ENCODE assay signal across 8 mouse cellular contexts in genomic region chr4:59034918-59035785, GRCm38 (mm10). TPM values are rescaled to one million over a fixed set of nuclear protein-coding genes. Genes with fewer than 3 reads are reported as not detected.
DNase-seq lines count a peak whose midpoint lies in the region; ATAC-seq and TF ChIP-seq lines count a peak whose summit lies in the region.

Gene Gng10 (plus strand): TSS chr4:59035088.

- peak within 1 kb of the TSS; percentile 61 for H3K4me2 ChIP-seq in embryonic facial prominence, embryonic 15.5 days (replicated peaks)
- H3K4me2 ChIP-seq in limb, embryonic 14.5 days (replicated peaks; ENCODE audit: low read depth, low read length, severe bottlenecking): peak within 1 kb of the TSS; percentile 57
- peak within 1 kb of the TSS; percentile 54 for H3K4me2 ChIP-seq in midbrain, embryonic 15.5 days

- TF ChIP-seq POLR2A in bone marrow macrophage, adult 2 months (IDR thresholded peaks at IDR 0.05; ENCODE audit: borderline replicate concordance, low read depth, low read length): no peak
- 0 out of 2 replicates have a peak, but pooled peaks have one; percentile 41 for TF ChIP-seq POLR2A in limb, embryonic 14.5 days (IDR thresholded peaks at IDR 0.05; ENCODE audit: borderline replicate concordance, extremely low read depth, insufficient read depth, insufficient read length)

- no peak for TF ChIP-seq CTCF in bone marrow macrophage, adult 2 months (IDR thresholded peaks at IDR 0.05; ENCODE audit: low read depth, low read length)

- ATAC-seq in embryonic facial prominence, embryonic 15.5 days (ENCODE audit: insufficient number of reproducible peaks, low FRiP score, low TSS enrichment, low read depth): peak; percentile 87
- ATAC-seq in limb, embryonic 14.5 days (ENCODE audit: low FRiP score, low read depth): peak; percentile 92
- ATAC-seq in midbrain, embryonic 15.5 days (replicated peaks): peak; percentile 92

- peak within 1 kb of the TSS; percentile 74 for H3K4me3 ChIP-seq in bone marrow macrophage, adult 2 months (ENCODE audit: insufficient read depth, low read length)
- peak within 1 kb of the TSS; percentile 81 for H3K4me3 ChIP-seq in embryonic facial prominence, embryonic 15.5 days (replicated peaks)
- H3K4me3 ChIP-seq in limb, embryonic 14.5 days (replicated peaks; ENCODE audit: low read length): peak within 1 kb of the TSS; percentile 63
- H3K4me3 ChIP-seq in midbrain, embryonic 15.5 days: peak within 1 kb of the TSS; percentile 92

- WGBS in embryonic facial prominence, embryonic 15.5 days: 5% methylated on average over 76 of the region's 76 CpGs
- WGBS in limb, embryonic 14.5 days: 12% methylated on average over 54 of the region's 76 CpGs
- 10% methylated on average over 75 of the region's 76 CpGs for WGBS in midbrain, embryonic 15.5 days

- peaks cover 11% of the 10 kb centered on the region for H3K36me3 ChIP-seq in embryonic facial prominence, embryonic 15.5 days
- peaks cover 19% of the 10 kb centered on the region for H3K36me3 ChIP-seq in limb, embryonic 14.5 days (ENCODE audit: control insufficient read depth, insufficient read depth, low read length)
- no peaks in the 10 kb centered on the region for H3K36me3 ChIP-seq in midbrain, embryonic 15.5 days (replicated peaks)

- H3K27ac ChIP-seq in bone marrow macrophage, adult 2 months (ENCODE audit: insufficient read depth, low read depth, low read length): 0 out of 2 replicates have a peak within 1 kb of the TSS, but pooled peaks have one; percentile 40
- H3K27ac ChIP-seq in embryonic facial prominence, embryonic 15.5 days (replicated peaks): peak within 1 kb of the TSS; percentile 70
- H3K27ac ChIP-seq in limb, embryonic 14.5 days (replicated peaks; ENCODE audit: low read depth, low read length): peak within 1 kb of the TSS; percentile 75
- H3K27ac ChIP-seq in midbrain, embryonic 15.5 days: peak within 1 kb of the TSS; percentile 97

- no peaks in the 10 kb centered on the region for H3K9me3 ChIP-seq in embryonic facial prominence, embryonic 15.5 days (replicated peaks)
- no peaks in the 10 kb centered on the region for H3K9me3 ChIP-seq in limb, embryonic 14.5 days (ENCODE audit: control insufficient read depth, low read length)
- H3K9me3 ChIP-seq in midbrain, embryonic 15.5 days: no peaks in the 10 kb centered on the region

- H3K27me3 ChIP-seq in embryonic facial prominence, embryonic 15.5 days: no peaks in the 10 kb centered on the region
- H3K27me3 ChIP-seq in limb, embryonic 14.5 days (ENCODE audit: control insufficient read depth, insufficient read depth, low read length): no peaks in the 10 kb centered on the region
- no peaks in the 10 kb centered on the region for H3K27me3 ChIP-seq in midbrain, embryonic 15.5 days (replicated peaks)

- peak within 1 kb of the TSS; percentile 72 for H3K9ac ChIP-seq in embryonic facial prominence, embryonic 15.5 days
- peak within 1 kb of the TSS; percentile 76 for H3K9ac ChIP-seq in limb, embryonic 14.5 days (ENCODE audit: low read depth, low read length, severe bottlenecking)
- peak within 1 kb of the TSS; percentile 98 for H3K9ac ChIP-seq in midbrain, embryonic 15.5 days

- peak; percentile 67 to 74 for DNase-seq in B cell, adult 2 months
- DNase-seq in heart, adult 8-10 months (ENCODE audit: low spot score): peak; percentile 32
- peak; percentile 25 to 38 for DNase-seq in kidney, adult 8-10 months
- DNase-seq in limb, embryonic 14.5 days (ENCODE audit: low spot score): peak; percentile 31
- peak; percentile 71 to 72 for DNase-seq in spleen, postnatal 10 days (ENCODE audit: low spot score in 2 of 2)

- H3K4me1 ChIP-seq in bone marrow macrophage, adult 2 months (ENCODE audit: control insufficient read depth, insufficient read depth, low read length): peaks cover 18% of the 10 kb centered on the region
- peaks cover 12% of the 10 kb centered on the region for H3K4me1 ChIP-seq in embryonic facial prominence, embryonic 15.5 days
- peaks cover 7% of the 10 kb centered on the region; the same call in 1 of the 2 replicates for H3K4me1 ChIP-seq in limb, embryonic 14.5 days (ENCODE audit: control insufficient read depth, insufficient read depth, low read length)
- H3K4me1 ChIP-seq in midbrain, embryonic 15.5 days: peaks cover 12% of the 10 kb centered on the region

RNA-seq across cellular contexts. Expression of gene Gng10, which starts in this region (rescaled TPM):
- polyA plus RNA-seq in bone marrow macrophage, adult 2 months (2012; ENCODE audit: insufficient read depth, insufficient read length, missing spikeins): 54.3 and 60.2 TPM in 2 replicates
- 121 and 132 TPM in 2 replicates for polyA plus RNA-seq in embryonic facial prominence, embryonic 15.5 days (2015; fragmentation: Nextera tagmentation; extraction: Ambion mirVana)
- 10 to 100 TPM; 11.0 to 16.3 (median 14.8) TPM for total RNA-seq in heart, adult 8-10 months (2022)
- polyA plus RNA-seq in limb, embryonic 14.5 days (2012; rRNA removed): 60.9 and 72.3 TPM in 2 replicates
- 143 and 177 TPM in 2 replicates for polyA plus RNA-seq in limb, embryonic 14.5 days (2014; fragmentation: Nextera tagmentation; extraction: Ambion mirVana)
- 172 and 183 TPM in 2 replicates for polyA plus RNA-seq in midbrain, embryonic 15.5 days (2015; fragmentation: Nextera tagmentation; extraction: Ambion mirVana)

Comparison
In these comparisons a context has a peak if more than half of its experiments do, and no peak if none do; other contexts are left out.
1. Peak in every context shown above with its lines: DNase-seq, ATAC-seq, H3K4me3 ChIP-seq and H3K27ac ChIP-seq.
2. H3K27ac ChIP-seq: peak in every context shown above with its lines; median percentile 97 in midbrain, embryonic 15.5 days; 75 in limb, embryonic 14.5 days; 70 in embryonic facial prominence, embryonic 15.5 days; 40 in bone marrow macrophage, adult 2 months.